Mouse (Mus musculus) heart, postnatal 25 days (tissue): ENCODE measurements at regions not wholly inside any gene's neighbourhood (a gene's known extent, or its start where the extent isn't known, plus 50 kb on each side); places are given as distances from the start of the nearest gene placed in this dataset.

Experiments used
- DNase-seq: peaks from one replicate; pipeline ENCODE4 v3.0.0; 2022; ENCODE audit warnings: low spot score
- intact Hi-C: fragments of 180-260 bp; cut with DNase I; formaldehyde crosslinking; loops from one replicate; pipeline ENCODE4 v1.15.1; 2025

DNA sequence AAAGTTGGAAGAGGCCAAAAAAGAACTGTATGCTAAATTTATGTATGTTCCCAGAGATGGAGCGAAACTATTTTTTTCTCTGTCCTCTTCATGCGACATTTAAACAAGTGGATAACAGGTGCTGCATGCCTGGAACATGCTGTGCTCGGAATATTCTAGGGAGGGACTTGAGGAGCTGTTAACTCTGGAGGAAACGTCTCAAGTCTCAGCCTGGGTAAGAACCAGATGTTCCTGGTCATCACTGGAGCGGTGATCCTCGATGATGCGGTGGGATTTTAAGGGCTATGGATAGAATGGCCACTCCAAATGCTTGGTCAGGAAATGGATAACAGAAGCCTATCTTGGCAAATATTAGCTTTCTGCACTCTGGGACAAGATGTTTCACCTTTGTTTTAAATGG lies 244.7 kb upstream of the Nrip1 start:
- DNase-seq = no peak
- intact Hi-C loops = no loop called here

GRCm38 (mm10) chr16:76611061-76611460 lies 237.4 kb upstream of the Nrip1 start:
- intact Hi-C loops = no loop called here
- no peak for DNase-seq

GRCm38 (mm10) chr16:76604914-76605313 lies 231.3 kb upstream of the Nrip1 start:
- DNase-seq = no peak
- intact Hi-C loops = no loop called here

GRCm38 (mm10) chr16:76603846-76604258 lies 230.2 kb upstream of the Nrip1 start:
- DNase-seq = no peak
- intact Hi-C loops = no loop called here

GRCm38 (mm10) chr16:76603431-76603830 lies 229.8 kb upstream of the Nrip1 start:
- intact Hi-C loops = no loop called here
- DNase-seq = no peak

DNA sequence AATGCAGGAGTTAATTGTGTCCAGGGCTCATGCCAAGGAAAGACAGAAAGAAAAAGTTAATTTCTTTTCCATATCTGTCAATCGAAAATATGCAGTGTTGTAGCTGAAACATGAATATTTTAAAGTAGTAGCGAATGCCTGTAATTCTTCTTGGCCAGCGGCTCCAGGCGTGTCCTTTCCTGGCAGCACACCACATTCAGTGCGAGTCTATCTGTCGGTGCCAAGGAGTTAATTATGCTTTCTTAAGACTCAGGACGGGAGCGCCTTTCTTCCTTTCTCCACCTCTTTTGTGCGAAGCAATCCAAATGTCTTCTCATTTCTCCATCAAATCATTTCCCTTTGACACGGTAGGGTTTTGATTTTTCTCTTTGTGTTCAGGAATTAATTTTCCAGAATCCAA lies 226.5 kb upstream of the Nrip1 start:
- intact Hi-C loops = no loop called here
- DNase-seq = peak; percentile 19

DNA sequence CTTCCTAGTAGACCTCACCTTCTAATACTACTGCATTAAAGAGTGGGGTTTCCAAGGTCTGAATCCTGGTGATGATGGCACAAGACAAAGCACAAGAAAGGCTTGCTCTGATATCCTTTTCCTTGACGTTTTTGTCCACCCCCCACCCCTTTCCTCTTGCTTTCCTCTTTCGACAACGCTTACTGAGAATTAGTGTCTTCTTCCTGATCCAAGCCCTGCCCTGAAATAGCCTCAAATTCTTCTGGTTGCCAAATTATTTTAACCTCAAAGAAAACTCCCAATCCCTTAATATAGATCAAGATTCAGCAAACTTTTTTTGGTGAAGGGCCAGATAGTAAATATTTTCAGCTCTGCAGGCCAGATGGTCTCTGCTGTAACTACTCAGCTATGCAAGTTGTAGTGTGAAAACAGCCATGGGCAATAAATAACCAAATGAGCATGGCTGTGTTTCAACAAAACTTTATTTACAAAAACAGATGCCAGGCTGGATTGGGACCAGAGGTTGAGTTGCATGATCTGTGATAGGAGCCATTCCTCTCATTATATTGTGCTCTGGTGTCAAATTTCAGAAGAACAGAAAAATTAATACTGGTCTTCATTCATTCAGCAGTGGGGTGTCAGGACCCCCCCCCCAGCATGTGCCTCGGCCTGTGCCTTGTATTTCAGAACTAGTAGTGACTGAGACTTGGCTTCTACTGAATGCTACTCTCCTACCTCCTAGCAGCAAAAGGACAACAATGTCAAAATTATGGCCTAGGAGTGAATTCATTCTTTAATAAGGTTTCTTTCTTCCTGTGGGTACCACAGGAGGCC lies 218.5 kb upstream of the Nrip1 start:
- DNase-seq = no peak
- intact Hi-C loops = no loop called here

DNA sequence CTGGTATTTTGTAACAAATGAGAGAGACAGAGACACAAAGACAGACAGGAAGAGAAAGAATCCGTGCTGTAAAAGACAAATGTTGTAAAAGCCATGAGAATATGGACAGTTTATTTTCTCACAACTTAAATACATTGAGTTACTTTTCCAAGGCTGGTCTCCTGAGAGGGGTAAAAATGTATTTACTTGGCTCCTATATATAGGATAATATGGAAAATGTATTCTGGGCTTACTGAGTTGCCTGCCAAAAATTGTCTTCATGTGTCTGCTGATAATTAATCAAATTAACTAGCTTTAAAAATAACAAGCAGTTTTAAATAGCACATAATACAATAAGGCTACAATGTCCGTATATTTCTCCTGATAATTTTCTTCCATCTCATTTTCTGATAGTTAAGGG lies 216.2 kb upstream of the Nrip1 start:
- no peak for DNase-seq
- intact Hi-C loops = no loop called here

- intact Hi-C loops = no loop called here
- DNase-seq = no peak
These were observed 203.6 kb upstream of the Nrip1 start for GRCm38 (mm10) chr16:76577206-76577605.

GRCm38 (mm10) chr16:76575281-76575680 lies 201.7 kb upstream of the Nrip1 start:
- intact Hi-C loops = no loop called here
- DNase-seq = no peak

- intact Hi-C loops = no loop called here
- DNase-seq = no peak
These were observed 192.6 kb upstream of the Nrip1 start for GRCm38 (mm10) chr16:76566220-76566619.

DNA sequence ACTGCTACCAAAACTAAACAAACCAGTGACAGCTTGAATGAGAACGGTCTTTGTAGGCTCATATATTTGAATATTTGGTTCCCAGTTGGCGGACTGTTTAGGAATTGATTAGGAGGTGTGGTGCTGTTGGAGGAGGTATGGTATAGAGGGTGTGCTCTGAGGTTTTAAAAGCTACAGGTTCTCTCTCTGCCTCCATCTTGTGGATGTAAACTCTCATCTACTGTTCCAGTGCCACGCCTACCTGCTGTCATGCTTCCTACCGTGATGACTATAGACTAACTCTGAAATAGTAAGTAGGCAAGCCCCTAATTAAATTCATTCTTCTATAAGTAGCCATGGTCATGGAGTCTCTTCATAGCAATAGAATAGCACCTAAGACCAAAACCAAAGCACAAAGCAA lies 181.2 kb upstream of the Nrip1 start:
- no peak for DNase-seq
- intact Hi-C loops = no loop called here

DNA sequence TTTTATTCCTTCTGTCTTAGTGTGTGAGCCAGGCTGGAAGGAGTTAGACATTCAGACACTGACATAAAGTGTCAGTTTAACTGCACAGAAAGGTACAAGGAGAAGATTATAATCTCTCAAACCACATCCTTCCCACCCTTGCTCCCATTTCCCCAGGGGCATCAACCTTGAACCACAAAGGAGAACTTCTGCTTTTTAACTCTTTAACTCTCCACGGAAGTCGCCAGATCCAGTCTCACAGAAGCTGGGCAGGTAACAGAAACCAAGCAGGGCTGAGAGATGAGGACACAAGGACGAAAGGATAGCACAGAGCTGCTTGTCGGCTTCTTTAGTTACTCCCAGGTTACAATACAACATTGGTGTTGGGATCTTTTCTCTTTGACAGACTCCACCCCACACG lies 176.0 kb upstream of the Nrip1 start:
- no peak for DNase-seq
- intact Hi-C loops = no loop called here

DNA sequence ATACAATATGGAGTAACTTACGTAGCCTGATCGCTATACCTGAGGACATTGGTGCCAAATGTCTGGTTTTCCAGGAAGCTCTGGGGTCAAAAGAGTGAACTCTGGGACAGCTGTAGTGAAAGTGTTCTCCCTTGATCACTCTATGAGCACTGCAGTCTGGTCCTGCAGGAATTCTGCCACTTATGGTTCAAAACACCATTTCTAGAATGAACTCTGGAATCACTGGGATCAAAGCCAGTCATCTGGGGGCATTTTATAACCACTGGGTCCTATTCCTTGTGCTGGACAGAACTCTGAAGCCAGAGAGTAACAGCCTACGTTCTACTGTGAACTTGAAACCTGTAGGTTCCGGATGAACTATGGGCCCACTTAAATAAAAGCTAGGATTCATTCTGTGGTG lies 173.5 kb upstream of the Nrip1 start:
- intact Hi-C loops = no loop called here

DNA sequence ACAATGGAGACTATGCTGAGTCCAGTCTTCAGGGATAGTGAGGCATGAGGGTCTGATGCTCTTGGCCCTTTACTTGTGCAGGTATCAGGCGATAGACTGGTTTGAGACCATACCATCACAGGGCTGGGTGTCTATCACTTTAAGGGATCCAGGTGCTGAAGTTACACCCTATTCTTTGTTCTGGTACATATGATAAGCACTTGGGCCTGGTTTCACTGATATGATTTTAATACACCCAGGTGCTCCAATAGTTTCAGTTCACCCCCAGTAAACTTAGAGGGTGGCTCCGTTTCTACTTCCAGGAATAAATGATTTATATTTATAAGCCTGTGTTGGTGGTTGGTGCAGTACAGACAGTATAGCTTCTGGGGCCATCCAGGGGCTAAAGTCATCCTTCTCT lies 173.0 kb upstream of the Nrip1 start:
- DNase-seq = no peak
- intact Hi-C loops = no loop called here

More for the DNA sequence above, 173.5 kb upstream of the Nrip1 start:
- DNase-seq = no peak

DNA sequence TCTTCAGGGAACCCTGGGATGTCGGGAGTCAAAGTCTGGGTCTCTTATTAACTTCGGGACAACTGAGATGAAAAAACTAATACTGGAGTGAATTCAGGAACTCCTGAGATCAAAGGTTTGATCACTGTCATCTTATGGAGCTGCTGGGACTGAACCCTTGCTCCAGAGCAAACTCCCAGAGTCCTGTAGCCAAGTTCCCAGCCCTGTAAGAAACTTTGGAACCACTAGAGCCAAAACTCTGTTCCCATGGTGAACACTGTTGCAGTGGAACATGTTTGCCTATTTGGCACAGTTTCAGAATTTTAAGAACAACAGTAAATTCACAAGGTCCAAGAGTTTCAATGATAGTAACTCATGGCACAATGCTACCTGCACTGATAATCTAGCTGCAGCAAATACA lies 172.3 kb upstream of the Nrip1 start:
- no peak for DNase-seq
- intact Hi-C loops = no loop called here

GRCm38 (mm10) chr16:76544972-76545371 lies 171.3 kb upstream of the Nrip1 start:
- intact Hi-C loops = no loop called here
- no peak for DNase-seq

- intact Hi-C loops = no loop called here
- no peak for DNase-seq
These were observed 167.3 kb upstream of the Nrip1 start for GRCm38 (mm10) chr16:76540964-76541363.

- intact Hi-C loops = no loop called here
- DNase-seq = no peak
These were observed 166.8 kb upstream of the Nrip1 start for GRCm38 (mm10) chr16:76540328-76540923.

DNA sequence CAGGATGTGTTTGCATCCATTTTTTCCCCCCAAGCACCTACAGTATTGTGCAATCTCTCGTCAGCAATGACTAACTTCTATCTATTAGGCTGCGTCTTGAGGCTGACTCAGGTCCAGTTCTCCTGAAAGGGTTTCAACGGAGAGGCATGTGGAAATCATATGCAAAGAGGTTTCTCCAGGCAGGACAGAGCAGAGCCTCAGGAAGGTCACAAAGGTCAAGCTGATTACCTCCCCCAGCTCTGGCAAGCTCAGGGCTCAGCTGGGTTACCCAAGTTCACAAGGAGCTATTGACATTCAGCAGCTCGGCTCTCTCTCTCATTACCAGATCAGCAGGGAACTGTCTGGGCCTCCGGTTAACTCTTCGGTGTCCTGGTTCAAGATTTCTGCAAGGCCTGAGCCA lies 166.0 kb upstream of the Nrip1 start:
- DNase-seq = peak; percentile 18
- intact Hi-C loops = loop anchor here (5.0 kb wide), 1 partner anchor 167 kb away; the partner anchor contains the start of gene Nrip1

DNA sequence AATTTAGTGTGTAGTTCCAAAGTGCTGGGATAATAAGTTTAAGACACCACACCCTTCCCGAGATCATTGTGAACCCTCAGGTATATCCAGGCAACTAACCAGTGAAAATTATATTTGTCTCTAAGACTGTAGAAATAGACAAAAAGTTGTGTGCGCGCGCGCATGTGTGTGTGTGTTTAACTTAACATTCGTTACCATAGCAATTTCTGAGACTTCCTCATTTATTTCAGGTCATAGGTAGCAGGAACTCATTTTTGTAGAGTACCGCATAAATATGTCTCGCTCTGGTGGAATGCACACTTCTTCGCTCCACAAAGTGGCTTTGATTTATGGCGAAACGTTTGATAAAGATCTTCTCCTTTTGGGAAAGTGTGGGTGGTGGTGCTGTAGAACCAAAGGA lies 164.2 kb upstream of the Nrip1 start:
- DNase-seq = no peak
- intact Hi-C loops = loop anchor here (5.0 kb wide), 1 partner anchor 166 kb away; the partner anchor contains the start of gene Nrip1

DNA sequence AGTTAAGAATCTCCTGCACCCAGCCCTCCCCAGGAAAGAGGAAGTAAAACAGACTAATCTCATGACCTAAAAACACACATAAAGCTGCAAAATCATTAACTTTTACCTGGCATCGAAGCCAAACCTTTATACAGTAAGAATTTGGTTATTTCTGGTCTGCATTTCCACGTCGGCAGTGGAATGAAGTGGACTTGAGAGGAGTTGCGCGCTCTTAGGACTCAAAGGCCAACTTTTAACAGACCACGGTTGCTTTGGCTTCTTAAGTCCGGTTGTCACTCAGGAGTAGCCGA lies 159.2 kb upstream of the Nrip1 start:
- intact Hi-C loops = loop anchor here (5.0 kb wide), 1 partner anchor 91 kb away; no protein-coding TSS in a partner anchor
- no peak for DNase-seq
